Mouse (Mus musculus) midbrain, embryonic 13.5 days (tissue): Measurements from ENCODE around the gene Ccdc113. TPM values are rescaled to one million over a fixed set of nuclear protein-coding genes. Genes with fewer than 3 reads are reported as not detected.

Source experiments
- ATAC-seq: fragments of 200-750 bp; cut with Nextera tagmentation; 2 replicates; pipeline ENCODE4 v1.8.0; 2017; ENCODE audit warnings: mild to moderate bottlenecking, moderate TSS enrichment, moderate library complexity
- H3K27ac ChIP-seq: fragments of 300-500 bp; sonication (generic); 2 replicates; pipeline ENCODE4 v1.5.1; 2015; ENCODE audit warnings: inconsistent platforms, mild to moderate bottlenecking, moderate library complexity
- H3K27me3 ChIP-seq: fragments of 300-500 bp; sonication (generic); 2 replicates; pipeline ENCODE4 v1.6.1; 2015; ENCODE audit warnings: mild to moderate bottlenecking, inconsistent platforms
- H3K36me3 ChIP-seq: fragments of 300-500 bp; sonication (generic); 2 replicates; pipeline ENCODE4 v1.6.1; 2015; ENCODE audit warnings: mild to moderate bottlenecking, inconsistent platforms
- H3K4me1 ChIP-seq: fragments of 300-500 bp; sonication (generic); replicated peaks from 2 replicates; pipeline ENCODE4 v1.6.1; 2015; ENCODE audit warnings: inconsistent platforms
- H3K4me2 ChIP-seq: fragments of 300-500 bp; sonication (generic); replicated peaks from 2 replicates; pipeline ENCODE4 v1.6.1; 2015; ENCODE audit warnings: moderate library complexity, mild to moderate bottlenecking, inconsistent platforms
- H3K4me3 ChIP-seq: fragments of 300-500 bp; sonication (generic); replicated peaks from 2 replicates; pipeline ENCODE4 v1.5.1; 2015; ENCODE audit warnings: mild to moderate bottlenecking, inconsistent platforms
- H3K9ac ChIP-seq: fragments of 300-500 bp; sonication (generic); replicated peaks from 2 replicates; pipeline ENCODE4 v1.6.1; 2015; ENCODE audit warnings: mild to moderate bottlenecking, inconsistent platforms
- H3K9me3 ChIP-seq: fragments of 300-500 bp; sonication (generic); 2 replicates; pipeline ENCODE4 v1.6.1; 2016; ENCODE audit warnings: mild to moderate bottlenecking, inconsistent platforms
- WGBS: fragments of 180-500 bp; shearing (Covaris S2); methylation state at CpG from one replicate; pipeline ENCODE4 v1.1.7; 2015; 5-methylcytosine and 5-hydroxymethylcytosine counted together
- polyA plus RNA-seq: library from polyadenylated mRNA; unstranded; fragments of >200 nt; fragmentation: Nextera tagmentation; extraction: Ambion mirVana; gene quantifications from 2 replicates; pipeline ENCODE4 v1.2.1, GENCODE M21; 2015

Gene Ccdc113
- polyA plus RNA-seq, 1 experiment from 2014 or later: 0.93 TPM

DNA sequence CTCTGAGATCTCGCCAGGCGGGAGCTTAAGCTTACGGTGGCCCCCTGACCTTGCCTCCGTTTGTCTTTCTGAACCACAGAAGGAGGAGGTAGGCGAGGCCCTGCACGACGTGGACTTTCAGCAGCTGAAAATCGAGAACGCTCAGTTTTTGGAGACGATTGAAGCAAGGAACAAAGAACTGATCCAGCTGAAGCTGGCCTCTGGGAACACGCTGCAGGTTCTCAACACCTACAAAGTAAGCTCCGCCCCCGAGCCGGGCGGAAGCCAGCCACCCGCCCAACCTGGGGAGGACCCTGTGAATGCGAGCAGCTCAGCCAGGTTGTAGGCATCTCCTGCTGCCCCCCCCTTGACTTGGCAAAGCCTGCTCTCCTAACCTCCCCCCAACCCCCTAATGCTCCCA, 11.9 kb downstream of the Ccdc113 start:
- Histone ChIP-seq H3K27ac (no peak overlapping the region), H3K4me2 (no peak overlapping the region), H3K4me3 (no peak overlapping the region), H3K27me3 (no peaks in the 10 kb centered on the region), H3K9ac (no peak overlapping the region), H3K4me1 (peaks cover 17% of the 10 kb centered on the region), H3K36me3 (no peaks in the 10 kb centered on the region), H3K9me3 (no peaks in the 10 kb centered on the region)
- 86% methylated on average over 17 of the region's 17 CpGs for WGBS
- ATAC-seq: no peak

DNA sequence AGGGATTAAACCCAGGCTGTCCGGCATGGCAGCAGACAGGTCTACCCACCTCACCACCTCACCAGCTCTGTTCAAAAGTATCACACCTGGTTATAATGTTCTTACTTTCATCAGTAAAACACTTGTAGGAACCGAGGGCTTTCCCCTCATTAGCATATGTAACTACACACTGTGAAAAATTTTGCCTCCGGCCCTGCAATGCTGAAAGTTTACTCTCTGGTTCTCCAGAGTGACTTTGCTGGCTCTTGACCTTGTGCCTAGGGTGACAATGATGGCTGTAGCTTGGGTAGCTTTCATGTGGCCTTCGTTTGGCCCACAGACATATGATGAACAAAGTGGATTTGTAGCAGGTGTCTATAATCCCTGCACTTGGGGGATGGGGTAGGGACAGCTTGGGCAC, 13.1 kb downstream of the Ccdc113 start:
- H3K27me3 ChIP-seq: no peaks in the 10 kb centered on the region
- no peaks in the 10 kb centered on the region for H3K36me3 ChIP-seq
- no peak overlapping the region for H3K4me2 ChIP-seq
- H3K27ac ChIP-seq: no peak overlapping the region
- 83% methylated on average over 4 of the region's 4 CpGs for WGBS
- no peak for ATAC-seq
- H3K4me1 ChIP-seq: peaks cover 18% of the 10 kb centered on the region
- no peak overlapping the region for H3K4me3 ChIP-seq
- no peaks in the 10 kb centered on the region for H3K9me3 ChIP-seq
- H3K9ac ChIP-seq: no peak overlapping the region

DNA sequence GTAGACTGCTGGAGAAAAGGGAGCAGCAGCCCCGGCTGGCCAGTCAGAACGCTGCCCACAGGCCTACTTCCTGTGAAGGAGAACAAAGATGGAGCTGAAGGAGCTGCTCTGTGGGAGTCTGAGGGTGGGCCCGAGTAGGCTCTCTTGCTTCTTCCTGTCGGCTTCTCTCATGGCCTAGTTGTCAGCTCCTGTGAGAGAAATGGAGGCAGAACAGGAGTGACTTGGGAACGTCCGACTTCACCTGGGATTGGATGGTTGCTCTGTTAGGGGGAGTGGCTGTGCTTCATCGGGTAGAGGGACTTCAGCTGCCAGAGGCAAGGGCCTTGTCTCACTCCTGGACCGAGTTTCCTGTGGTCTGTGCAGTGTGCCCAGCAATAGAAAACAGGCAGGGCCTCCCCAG, 14.0 kb downstream of the Ccdc113 start:
- WGBS: 76% methylated on average over 8 of the region's 8 CpGs
- H3K9me3 ChIP-seq: no peaks in the 10 kb centered on the region
- H3K27ac ChIP-seq: no peak overlapping the region
- ATAC-seq: no peak
- H3K4me1 ChIP-seq: peaks cover 18% of the 10 kb centered on the region
- no peaks in the 10 kb centered on the region for H3K36me3 ChIP-seq
- no peaks in the 10 kb centered on the region for H3K27me3 ChIP-seq
- H3K9ac ChIP-seq: no peak overlapping the region
- no peak overlapping the region for H3K4me3 ChIP-seq
- no peak overlapping the region for H3K4me2 ChIP-seq

DNA sequence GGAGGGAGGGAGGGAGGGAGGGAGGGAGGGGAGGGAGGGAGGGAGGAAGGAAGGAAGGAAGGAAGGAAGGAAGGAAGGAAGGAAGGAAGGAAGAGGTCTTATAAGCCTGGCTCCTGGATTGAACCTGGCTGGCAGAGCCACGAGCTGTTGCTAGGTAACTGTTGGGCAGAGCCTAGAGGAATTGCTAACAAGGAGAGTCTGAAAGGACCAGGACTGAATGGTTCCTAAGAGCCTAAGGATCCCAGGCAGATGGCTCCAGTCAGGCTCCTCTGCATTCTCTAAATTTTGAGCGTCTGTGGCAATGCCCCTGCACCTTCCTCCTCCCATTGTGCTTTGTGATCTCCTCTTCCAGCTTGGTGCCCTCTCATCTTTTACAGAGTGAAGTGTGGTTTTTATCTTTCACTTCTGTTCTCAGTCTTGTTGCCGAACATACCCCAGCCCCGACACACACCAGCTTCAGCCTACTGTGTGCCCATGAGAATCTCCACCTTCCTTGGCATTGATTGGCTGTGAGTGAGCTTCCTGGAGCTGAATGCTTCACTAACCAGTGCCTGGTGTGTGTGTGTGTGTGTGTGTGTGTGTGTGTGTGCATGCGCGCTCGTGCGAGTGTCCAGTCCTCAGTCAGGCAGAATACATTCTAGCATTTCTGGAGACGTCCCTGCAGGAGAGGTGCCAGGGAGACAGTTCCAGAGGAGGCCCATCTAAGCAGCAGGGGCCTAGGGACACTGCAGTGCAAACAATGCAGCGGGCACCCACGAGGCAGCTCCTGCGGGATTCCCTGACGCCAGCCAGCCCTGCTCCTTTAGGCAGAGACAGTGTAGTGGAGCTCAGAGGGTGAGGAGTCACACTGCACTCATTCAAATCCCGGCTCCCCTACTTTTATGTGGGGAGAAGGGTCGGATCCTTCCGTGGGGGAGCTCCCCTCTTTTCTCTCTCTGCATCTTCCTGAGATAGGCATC, 16.3 kb downstream of the Ccdc113 start:
- H3K4me2 ChIP-seq: peak overlapping the region; percentile 15; the same call in 1 of the 2 replicates
- no peaks in the 10 kb centered on the region for H3K9me3 ChIP-seq
- H3K9ac ChIP-seq: peak overlapping the region; percentile 36
- no peaks in the 10 kb centered on the region for H3K36me3 ChIP-seq
- H3K27me3 ChIP-seq: no peaks in the 10 kb centered on the region
- H3K27ac ChIP-seq: peak overlapping the region; percentile 68
- peak; percentile 82 for ATAC-seq
- H3K4me3 ChIP-seq: no peak overlapping the region
- peaks cover 18% of the 10 kb centered on the region for H3K4me1 ChIP-seq
- WGBS: 49% methylated on average over 16 of the region's 16 CpGs

DNA sequence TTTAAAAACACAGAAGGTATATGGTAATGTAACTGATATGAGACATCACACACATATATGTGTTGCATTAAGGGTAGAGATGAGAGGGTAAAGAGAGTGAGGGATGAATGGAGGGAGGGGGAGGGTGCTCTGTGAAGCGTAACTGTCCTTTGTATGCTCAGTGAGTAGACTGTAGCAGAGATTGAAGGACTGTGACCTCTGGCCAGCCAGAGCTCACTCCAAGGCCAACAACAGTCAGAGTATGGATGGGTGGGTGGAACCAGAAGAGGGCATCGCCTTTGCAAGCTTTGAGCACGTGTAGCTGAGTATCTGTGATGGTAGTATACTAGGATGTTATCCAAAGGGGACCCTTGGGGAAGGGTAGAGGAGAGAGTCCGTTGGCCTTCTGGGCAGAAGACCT, 17.7 kb downstream of the Ccdc113 start:
- Histone ChIP-seq H3K9me3 (no peaks in the 10 kb centered on the region), H3K9ac (no peak overlapping the region), H3K4me3 (no peak overlapping the region), H3K36me3 (no peaks in the 10 kb centered on the region), H3K4me1 (peaks cover 18% of the 10 kb centered on the region), H3K27ac (no peak overlapping the region), H3K4me2 (no peak overlapping the region), H3K27me3 (no peaks in the 10 kb centered on the region)
- no peak for ATAC-seq
- WGBS: 65% methylated on average over 4 of the region's 4 CpGs

DNA sequence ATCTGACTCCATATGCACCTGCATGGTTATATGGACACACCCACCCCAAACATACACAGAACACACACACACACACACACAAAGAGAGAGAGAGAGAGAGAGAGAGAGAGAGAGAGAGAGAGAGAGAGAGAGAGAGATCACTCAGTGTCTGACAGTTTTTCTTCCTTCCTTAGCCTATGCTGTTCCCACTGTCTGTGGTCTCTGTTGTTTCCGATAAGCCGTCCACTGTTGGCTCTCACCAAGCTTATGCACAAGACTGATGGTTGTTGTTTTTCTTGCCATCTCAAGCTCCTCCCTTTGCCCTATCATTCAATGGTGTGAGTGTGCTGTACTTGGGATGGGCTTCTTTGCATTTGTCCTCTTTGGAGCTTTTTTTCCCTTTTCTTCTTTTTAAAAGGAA, 22.1 kb downstream of the Ccdc113 start:
- H3K4me2 ChIP-seq: no peak overlapping the region
- no peaks in the 10 kb centered on the region for H3K36me3 ChIP-seq
- H3K4me3 ChIP-seq: no peak overlapping the region
- H3K4me1 ChIP-seq: 0 out of 2 replicates have a peak, but pooled peaks cover under 1% of the 10 kb centered on the region
- no peaks in the 10 kb centered on the region for H3K9me3 ChIP-seq
- H3K27me3 ChIP-seq: no peaks in the 10 kb centered on the region
- no peak for ATAC-seq
- H3K27ac ChIP-seq: no peak overlapping the region
- 91% methylated on average over 2 of the region's 2 CpGs for WGBS
- no peak overlapping the region for H3K9ac ChIP-seq

DNA sequence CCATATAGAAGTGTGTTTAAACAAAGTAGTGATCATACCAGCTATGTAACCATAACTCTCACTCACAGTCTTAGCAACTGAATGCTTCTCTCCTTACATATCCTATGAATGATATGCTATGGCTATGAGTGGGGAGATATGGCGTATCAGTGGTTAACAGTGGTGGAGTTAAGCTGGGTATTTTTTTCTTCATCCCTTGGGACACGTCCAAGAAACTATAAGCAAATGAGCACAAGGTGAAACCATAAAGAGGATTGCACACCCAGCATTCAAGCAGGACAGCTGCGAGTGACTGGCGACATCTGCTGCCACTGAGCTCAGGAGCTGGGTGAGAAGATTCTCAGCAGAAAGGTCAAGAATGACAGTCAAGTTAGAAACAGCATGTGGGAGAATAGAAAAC, 32.3 kb downstream of the Ccdc113 start:
- H3K4me1 ChIP-seq: 0 out of 2 replicates have a peak, but pooled peaks cover 5% of the 10 kb centered on the region
- no peak for ATAC-seq
- H3K36me3 ChIP-seq: no peaks in the 10 kb centered on the region
- no peaks in the 10 kb centered on the region for H3K27me3 ChIP-seq
- no peak overlapping the region for H3K9ac ChIP-seq
- H3K27ac ChIP-seq: no peak overlapping the region
- no peak overlapping the region for H3K4me3 ChIP-seq
- H3K9me3 ChIP-seq: no peaks in the 10 kb centered on the region
- 71% methylated on average over 4 of the region's 4 CpGs for WGBS
- no peak overlapping the region for H3K4me2 ChIP-seq

DNA sequence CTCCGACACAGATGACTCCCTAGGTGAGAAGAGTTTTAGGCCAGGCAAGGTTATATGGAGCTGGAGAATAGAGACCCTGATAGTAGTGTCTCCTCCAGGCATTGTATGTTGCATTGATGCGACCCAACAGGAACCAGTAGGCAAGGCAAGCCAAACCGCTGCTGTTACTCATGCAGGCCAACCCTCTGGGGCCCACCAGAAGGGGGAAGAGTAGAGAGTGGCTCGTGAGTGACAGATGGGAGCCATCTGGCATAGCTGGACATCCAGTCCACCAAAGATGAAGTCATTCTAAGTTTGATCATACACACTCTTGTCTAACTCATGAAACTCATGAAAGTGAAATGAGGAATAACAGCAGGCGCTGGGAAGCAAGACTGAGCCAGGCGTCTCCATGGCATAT, 32.9 kb downstream of the Ccdc113 start:
- Histone ChIP-seq H3K9me3 (no peaks in the 10 kb centered on the region), H3K9ac (no peak overlapping the region), H3K27me3 (no peaks in the 10 kb centered on the region), H3K4me2 (no peak overlapping the region), H3K36me3 (no peaks in the 10 kb centered on the region), H3K4me3 (no peak overlapping the region), H3K27ac (no peak overlapping the region), H3K4me1 (0 out of 2 replicates have a peak, but pooled peaks cover 5% of the 10 kb centered on the region)
- no peak for ATAC-seq
- 76% methylated on average over 6 of the region's 6 CpGs for WGBS

DNA sequence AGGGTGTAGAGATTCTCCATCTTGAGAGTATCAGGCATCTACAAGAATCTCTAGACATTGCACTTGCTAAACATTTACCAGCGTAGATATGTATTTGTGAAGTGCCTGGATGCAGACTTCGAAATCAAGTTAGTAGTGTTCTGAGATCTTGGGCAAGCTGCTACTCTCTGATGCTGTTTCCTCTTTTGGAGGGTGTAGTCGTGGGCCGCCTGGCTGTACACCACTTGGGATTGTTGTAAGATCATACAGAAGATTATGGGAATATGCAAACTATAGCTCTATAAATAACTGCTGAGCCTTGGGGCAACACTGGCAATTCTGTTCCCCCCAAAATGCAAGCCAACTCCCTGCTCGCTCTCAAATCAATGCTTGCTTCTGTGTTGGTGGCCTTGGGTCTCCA, 39.3 kb downstream of the Ccdc113 start:
- Histone ChIP-seq H3K4me3 (no peak overlapping the region), H3K4me1 (no peaks in the 10 kb centered on the region), H3K4me2 (no peak overlapping the region), H3K9ac (no peak overlapping the region), H3K9me3 (no peaks in the 10 kb centered on the region), H3K27me3 (no peaks in the 10 kb centered on the region), H3K27ac (no peak overlapping the region), H3K36me3 (no peaks in the 10 kb centered on the region)
- 88% methylated on average over 5 of the region's 5 CpGs for WGBS
- ATAC-seq: no peak

DNA sequence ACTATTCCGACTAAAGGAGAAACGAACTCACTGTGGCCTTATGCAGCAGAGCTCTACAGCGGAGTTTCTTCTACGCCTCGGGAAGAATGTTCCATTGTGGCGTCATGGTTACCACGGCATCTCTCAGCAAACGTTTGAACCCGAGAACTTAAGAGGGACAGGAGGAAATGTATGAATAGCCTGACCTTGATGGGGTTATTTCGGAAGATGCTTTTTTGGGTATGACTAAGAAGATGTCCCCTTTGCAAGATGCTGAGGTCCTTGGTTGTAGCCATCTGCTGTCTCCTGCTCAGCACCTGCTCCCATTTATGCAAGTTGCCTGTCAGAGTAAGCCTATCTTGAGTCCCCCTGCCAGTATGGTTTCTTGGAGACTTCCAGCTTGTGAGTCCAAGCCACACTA, 42.4 kb downstream of the Ccdc113 start, which contains the start of gene Prss54:
Gene Prss54, minus strand, starts transcription at position 101 of the 400 bp plus-strand sequence.
- no peak for ATAC-seq
- H3K27ac ChIP-seq: no peak within 1 kb of the TSS
- H3K36me3 ChIP-seq: no peaks in the 10 kb centered on the region
- H3K9me3 ChIP-seq: no peaks in the 10 kb centered on the region
- H3K9ac ChIP-seq: no peak within 1 kb of the TSS
- WGBS: 84% methylated on average over 10 of the region's 10 CpGs
- H3K4me2 ChIP-seq: no peak within 1 kb of the TSS
- no peaks in the 10 kb centered on the region for H3K4me1 ChIP-seq
- no peaks in the 10 kb centered on the region for H3K27me3 ChIP-seq
- no peak within 1 kb of the TSS for H3K4me3 ChIP-seq

DNA sequence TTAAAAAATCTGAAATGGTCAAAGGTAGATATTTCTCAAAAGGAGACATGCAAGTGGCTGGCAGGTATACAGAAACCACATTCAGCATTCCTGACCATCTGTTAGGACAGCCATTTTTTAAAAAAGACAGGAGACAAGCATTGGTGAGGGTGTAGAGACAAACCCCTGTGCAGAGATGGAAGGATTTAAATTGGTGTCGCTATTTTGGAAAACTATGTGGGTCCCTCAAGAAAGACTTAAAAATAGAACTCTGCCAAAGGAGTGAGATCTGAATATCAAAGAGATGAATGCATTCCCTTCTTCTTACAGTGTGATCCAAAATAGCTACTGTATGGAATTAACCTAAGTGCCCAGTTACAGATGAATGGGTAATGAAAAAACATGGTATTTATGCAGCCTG, 53.5 kb downstream of the Ccdc113 start:
- Histone ChIP-seq H3K9me3 (no peaks in the 10 kb centered on the region), H3K36me3 (no peaks in the 10 kb centered on the region), H3K9ac (no peak overlapping the region), H3K4me3 (no peak overlapping the region), H3K4me1 (no peaks in the 10 kb centered on the region), H3K27me3 (no peaks in the 10 kb centered on the region), H3K27ac (no peak overlapping the region), H3K4me2 (no peak overlapping the region)
- 98% methylated on average over 1 of the region's 1 CpGs for WGBS
- ATAC-seq: no peak

DNA sequence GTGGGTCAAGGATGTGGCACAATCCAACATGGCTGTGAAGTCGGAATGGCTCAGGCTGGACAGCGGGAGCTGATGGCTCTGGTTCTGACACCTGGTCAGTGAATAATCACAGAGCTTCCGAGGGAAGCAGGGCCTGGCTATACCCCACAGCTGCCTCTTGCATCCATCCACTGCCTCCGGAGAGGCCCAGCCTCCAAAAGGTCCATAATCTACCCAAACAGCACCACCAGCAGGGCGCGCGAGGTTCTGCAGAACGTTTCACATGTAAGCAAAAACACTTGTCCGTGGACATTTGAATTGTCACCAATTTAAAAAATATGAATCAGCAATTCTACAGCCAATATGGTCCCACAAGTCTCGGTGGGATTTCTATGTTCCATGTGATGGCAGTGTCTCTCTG, 55.4 kb downstream of the Ccdc113 start:
- no peaks in the 10 kb centered on the region for H3K27me3 ChIP-seq
- H3K36me3 ChIP-seq: no peaks in the 10 kb centered on the region
- 62% methylated on average over 10 of the region's 10 CpGs for WGBS
- H3K4me1 ChIP-seq: no peaks in the 10 kb centered on the region
- H3K27ac ChIP-seq: no peak overlapping the region
- no peak overlapping the region for H3K4me2 ChIP-seq
- no peak for ATAC-seq
- no peak overlapping the region for H3K9ac ChIP-seq
- no peaks in the 10 kb centered on the region for H3K9me3 ChIP-seq
- H3K4me3 ChIP-seq: no peak overlapping the region
